Mouse (Mus musculus): ENCODE measurements at regions not wholly inside any gene's neighbourhood (a gene's known extent, or its start where the extent isn't known, plus 50 kb on each side); places are given as distances from the start of the nearest gene placed in this dataset.
A peak's percentile ranks its signal among the peaks of the same experiment; 100 is the strongest.

- DNase-seq, result no peak
These were observed 98.3 kb downstream of the Rplp1 start for GRCm38 (mm10) chr9:61815995-61816394.

DNA sequence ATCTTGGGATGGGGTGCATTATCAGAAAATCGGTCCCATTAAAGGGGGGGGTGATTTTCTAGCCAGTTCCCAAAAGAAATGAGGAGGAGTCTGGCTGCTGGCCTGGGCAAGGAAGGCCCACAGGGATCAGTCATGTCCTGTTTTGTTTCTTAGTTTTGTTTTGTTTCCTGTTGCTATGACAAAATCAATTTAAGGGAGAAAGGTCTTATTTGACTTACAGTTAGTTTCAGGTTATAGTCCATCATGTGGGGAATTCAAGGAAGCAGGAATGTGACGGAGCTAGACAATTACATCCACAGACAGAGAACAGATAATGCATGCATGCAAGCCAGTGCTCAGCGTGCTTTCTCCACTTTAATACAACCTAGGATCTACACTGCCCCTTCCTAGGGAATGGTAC, 101.1 kb downstream of the Rplp1 start:
- DNase-seq, result no peak

- DNase-seq, result no peak
These were observed 102.0 kb downstream of the Rplp1 start for GRCm38 (mm10) chr9:61812315-61812714.

- no peak for DNase-seq
These were observed 103.9 kb downstream of the Rplp1 start for GRCm38 (mm10) chr9:61810456-61810855.

DNA sequence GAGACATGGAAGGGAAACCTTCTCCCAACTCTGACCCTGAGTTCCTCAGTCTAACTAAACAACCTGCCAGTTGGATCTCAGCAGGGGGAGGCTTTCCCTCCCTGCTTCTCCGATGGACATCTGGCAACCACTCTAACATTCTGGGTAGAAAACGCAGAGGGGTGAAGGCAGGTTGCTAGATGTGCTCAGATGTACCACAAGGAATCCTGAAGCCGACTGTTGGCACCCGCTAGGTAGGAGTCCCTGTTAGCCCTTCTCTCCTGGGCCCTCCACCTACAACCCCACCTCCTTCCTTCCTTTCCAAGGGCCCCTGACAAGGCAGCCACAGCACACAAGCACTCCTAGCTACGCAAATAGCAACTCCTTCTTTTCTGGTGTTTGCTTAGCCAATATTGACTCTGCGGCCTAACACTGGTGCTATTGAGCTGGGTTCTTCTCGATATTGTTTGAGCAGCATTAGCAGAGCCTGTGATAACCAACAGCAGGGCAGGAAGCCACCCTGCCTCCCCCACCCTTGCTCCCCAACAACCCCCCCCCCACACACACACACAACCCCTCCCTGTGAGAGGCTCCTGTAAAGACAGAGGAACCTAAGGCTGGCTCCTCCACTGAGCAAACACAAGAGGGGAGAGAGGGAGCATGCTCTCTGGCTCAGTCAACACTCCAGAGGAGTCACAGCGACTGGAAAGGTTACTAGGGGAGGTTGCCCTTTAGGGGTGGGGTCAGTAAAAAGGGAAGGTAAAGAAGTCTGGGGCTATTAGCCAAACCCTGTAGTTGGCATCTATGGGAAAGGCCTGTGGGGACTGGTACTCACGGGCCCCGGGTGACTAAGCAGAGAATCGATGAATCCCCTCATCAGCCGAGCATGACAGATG, 105.8 kb downstream of the Rplp1 start:
- DNase-seq, result no peak

DNA sequence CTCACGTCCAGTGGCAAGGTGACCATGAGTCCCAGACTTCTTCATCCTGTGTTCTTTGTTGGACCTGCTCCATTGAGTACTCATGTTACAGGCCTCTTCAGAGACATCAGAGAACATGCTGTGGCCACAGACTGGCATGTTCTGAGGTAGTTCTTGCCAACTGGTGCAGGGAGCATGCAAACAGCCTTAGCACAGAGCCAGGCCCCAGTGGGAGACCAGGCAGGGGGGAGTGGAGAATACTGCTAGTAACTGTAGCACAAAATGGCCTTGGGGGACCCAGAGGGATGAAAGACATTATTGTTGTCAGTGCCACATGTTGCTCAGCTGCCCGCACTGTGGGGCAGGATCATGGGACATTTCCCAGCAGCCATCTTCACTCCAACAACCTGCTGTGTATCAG, 108.4 kb downstream of the Rplp1 start:
- no peak for DNase-seq

DNA sequence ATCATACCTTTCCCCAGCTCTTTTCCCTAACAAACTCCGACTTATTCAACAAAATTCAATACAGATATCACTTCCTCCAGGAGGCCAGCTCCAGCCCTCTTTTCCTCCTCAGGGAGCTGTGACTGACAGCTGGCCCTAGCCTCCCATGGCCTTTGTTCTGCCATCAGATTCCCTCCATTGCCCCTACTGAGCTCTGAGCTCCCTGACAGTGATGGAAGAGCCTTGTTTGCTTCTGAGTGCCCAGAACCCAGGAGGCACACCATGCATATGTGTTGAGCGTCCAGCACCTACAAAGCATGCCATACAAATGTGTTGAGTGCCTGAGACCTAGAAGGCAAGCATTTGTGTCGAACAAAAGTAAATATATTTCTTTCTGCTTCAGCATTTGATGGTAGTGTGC, 110.8 kb downstream of the Rplp1 start:
- no peak for DNase-seq

GRCm38 (mm10) chr9:61802694-61803093, 111.6 kb downstream of the Rplp1 start:
- DNase-seq, result no peak

- no peak for DNase-seq
These were observed 114.8 kb downstream of the Rplp1 start for GRCm38 (mm10) chr9:61799535-61799934.

DNA sequence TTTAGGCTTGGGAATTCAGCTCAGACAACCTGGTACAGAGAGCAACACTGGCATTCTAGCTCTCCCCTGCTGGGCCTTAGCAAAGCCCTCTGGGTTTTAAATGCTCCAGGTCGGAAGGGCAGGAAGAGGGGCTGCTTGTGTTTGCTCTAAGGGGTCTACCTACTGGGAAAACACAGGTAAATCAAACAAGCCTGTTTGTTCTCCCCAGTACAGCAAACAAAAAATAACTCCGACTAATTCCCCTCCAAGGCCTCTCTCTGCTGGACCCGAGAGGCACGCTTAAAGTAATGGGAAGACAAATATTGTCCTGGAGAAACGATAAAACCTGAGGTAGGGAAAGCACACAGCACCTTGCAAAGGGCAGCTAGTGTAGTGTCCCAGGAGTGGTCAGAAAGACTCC, 118.4 kb downstream of the Rplp1 start:
- no peak for DNase-seq

- DNase-seq, result peak; percentile 92
These were observed 122.8 kb downstream of the Rplp1 start for GRCm38 (mm10) chr9:61791435-61792064.

GRCm38 (mm10) chr9:61790849-61791248, 123.5 kb downstream of the Rplp1 start:
- no peak for DNase-seq

DNA sequence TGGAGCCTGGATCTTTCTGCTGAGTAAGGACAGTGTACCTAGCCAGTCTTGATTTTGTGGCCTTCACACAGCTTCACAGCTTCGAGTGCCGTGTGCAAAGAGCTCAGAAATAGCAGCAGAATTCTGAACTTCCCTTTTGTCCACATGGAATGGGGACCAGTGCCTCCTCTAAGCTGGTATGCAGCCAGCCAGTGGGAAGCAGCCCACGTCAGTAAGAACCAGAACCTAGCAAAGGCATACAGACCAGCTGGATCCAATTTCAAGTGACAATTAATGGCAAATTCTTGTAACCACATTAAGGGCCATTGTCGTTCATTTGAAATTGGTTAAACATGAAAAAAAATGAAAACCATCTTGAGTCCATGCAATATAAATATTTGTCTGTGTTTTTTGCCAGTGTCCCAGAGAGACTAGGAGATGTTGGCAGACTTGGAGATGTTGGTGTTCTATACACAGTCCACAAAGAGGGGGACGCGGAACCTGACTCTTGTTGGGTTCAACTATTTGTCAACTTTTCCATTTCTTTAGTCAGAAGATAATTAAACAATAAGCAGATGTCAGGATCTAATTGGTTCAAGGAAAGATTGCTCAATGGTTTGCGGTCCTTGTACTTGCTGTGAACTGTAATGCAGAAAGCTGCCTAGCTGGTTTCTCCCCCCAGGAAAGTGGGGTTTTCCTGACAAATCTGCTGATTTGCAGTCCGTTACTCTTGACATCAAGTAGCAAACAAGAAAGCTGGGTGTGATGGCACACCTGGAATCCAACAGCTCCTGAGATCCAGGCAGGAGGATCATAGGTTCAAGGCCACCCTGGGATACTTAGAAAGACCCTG, 125.1 kb downstream of the Rplp1 start:
- DNase-seq, result no peak

- DNase-seq, result no peak
These were observed 132.9 kb downstream of the Rplp1 start for GRCm38 (mm10) chr9:61781469-61781868.

DNA sequence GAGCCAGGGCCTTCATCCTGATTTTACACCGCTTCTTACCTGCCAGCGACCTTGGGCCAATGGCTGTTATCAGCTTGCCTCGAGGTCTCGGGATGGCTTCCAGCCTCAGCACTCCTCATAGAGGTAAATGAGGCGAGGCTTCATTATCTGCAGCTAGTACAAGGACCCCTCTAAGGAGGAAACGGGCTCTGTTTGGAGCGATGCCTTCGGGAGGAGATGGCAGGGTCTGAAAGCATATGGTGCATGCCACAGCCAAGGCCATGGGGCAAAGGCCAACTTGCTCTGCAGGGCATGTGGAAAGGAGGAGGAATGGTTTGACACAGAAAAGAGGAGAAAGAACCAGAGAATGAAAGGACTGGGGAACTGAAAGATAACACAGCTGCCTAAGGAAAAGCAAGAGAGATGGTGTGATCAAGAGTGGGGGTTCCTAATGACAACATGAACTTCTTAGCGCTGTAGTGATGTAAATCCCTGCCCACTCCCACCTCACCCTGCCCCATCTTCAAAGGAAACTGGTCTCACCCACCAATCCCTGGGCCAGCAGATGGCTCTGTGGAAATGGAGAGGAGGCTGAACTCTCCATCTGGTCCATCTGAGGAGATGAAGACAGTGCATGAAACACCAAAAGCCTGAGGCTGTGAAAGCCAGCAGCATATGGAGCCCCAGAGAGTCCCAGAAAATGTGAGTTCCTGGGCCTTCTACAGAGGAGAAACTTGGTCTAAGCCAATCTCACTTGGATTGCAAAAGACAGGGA, 134.0 kb downstream of the Rplp1 start:
- DNase-seq, result peak; percentile 88

DNA sequence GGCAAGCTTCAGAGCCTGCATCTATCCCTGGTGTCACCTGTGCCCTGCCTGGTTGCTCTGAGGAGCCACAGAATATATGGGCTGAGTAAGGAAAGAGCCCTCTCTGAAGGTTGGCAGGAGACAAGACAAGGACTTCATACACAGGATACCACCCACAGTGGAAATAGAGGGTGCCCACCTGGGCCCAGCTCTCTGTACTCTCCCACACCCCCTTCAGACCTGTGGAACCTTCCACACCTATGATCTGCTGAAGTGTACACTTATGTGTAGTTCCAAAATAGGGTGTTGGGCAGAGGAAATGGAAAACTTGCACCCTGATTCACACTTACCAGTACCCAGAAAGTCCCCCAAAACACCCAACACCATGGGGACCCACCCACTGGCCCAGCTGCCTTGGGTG, 135.2 kb downstream of the Rplp1 start:
- no peak for DNase-seq

DNA sequence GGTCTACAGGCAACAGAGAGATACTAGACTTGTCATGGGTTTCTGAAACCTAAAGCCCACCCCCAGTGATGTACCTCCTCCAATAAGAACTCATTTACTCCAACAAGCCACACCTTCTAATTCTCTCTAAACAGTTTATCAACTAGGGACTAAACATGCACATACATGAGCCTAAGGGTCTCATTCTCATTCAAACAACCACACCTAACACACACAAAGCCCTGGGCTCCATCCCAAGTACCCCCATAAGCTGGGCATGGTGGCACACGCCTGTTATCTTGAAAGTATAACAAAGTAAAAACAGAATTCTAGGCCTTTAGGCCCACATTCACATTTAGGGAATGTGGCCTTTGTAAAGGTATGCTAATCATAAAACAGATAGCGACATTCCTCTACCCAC, 137.9 kb downstream of the Rplp1 start:
- DNase-seq, result no peak

DNA sequence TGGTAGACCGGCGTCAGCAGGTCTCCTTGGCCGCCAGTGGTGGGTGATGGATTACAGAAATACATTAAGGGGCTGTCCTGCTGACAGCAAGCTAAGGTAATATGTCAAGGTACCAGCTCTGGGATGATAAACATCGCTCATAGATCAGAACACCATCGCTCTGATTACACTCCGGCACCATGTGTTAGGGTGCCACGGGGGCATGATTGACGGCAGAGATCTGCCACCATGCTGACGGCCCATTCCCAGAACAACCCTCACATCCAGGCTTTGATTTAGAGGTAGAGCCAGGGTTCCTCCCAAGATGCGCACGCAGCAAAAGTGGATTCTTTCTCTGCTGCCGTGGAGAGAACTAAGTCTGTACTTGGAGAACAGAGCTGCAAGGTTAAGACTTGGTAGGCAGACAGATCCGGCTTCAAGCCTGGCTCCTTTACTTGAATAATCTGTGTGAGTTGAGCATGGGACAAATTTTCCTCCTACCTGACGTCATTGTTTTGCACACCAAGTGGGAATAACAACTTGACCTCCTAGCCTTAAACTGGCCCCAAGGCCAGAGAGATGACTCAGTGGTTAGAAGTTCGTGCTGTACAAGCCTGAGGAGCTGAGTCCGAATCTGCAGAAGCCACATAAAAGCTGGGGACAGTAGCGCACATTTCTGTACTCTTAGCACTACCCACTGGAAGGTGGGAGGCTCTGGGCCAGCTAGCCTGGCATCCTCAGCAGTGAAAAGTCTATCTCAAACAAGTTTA, 144.0 kb downstream of the Rplp1 start:
- DNase-seq, result no peak

- DNase-seq, result no peak
These were observed 148.2 kb downstream of the Rplp1 start for GRCm38 (mm10) chr9:61766187-61766586.

GRCm38 (mm10) chr9:61765366-61765765, 149.0 kb downstream of the Rplp1 start:
- DNase-seq, result no peak

- DNase-seq, result no peak
These were observed 156.5 kb downstream of the Rplp1 start for GRCm38 (mm10) chr9:61757806-61758205.

GRCm38 (mm10) chr9:61756801-61757342, 157.5 kb downstream of the Rplp1 start:
- no peak for DNase-seq
